Mouse (Mus musculus) bone marrow macrophage, adult 2 months (primary cell): Measurements from ENCODE around the gene E130218I03Rik.

Experiments used
- CTCF ChIP-seq: IDR thresholded peaks from 2 replicates; pipeline ENCODE4 v1.5.1; 2012; ENCODE audit warnings: low read depth, mild to moderate bottlenecking, low read length, moderate library complexity
- POLR2A ChIP-seq: IDR thresholded peaks from 2 replicates; pipeline ENCODE4 v1.6.1; 2012; ENCODE audit warnings: mild to moderate bottlenecking, low read depth, low read length, borderline replicate concordance

DNA sequence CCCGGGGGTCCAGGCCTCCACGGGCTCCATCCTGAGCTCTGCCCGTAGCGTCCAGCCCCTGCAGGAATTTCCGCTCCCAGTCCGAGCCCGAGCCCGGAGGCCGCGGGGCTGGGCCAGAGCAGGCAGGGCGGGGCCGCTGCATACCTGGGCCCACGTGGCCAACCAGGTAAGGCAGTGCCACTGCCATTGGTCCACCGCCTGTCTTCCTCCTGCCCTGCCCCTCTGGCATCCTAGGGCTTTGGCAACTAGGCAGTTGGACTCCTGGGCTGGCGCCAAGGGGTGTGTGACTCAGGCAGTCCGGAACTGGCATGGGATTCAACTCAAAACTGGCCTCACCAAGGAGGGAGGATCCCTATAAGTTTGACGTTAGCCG, 5.2 kb upstream of the E130218I03Rik start, which contains the start of gene Cnksr1:
- TF ChIP-seq CTCF (no peak), POLR2A (no peak)
